Mouse (Mus musculus): ENCODE measurements around the gene Twsg1. TPM values are rescaled to one million over a fixed set of nuclear protein-coding genes. Genes with fewer than 3 reads are reported as not detected.

Twsg1 gene
- polyA plus RNA-seq, 2 experiments: 8.1 to 16.1 TPM

- DNase-seq (ENCODE audit: low read depth in 3 of 3, low spot score in 3 of 3) (no peak), ATAC-seq (ENCODE audit: insufficient read depth) (peak; percentile 31)
- 63% methylated on average over 2 of the region's 2 CpGs for WGBS (ENCODE audit: insufficient replicate concordance)
- Histone ChIP-seq H3K27me3 (ENCODE audit: control insufficient read depth, insufficient read depth, low read length) (no peaks in the 10 kb centered on the region), H3K4me3 (ENCODE audit: insufficient read depth in 1 of 2, low read depth in 2 of 2, low read length in 2 of 2) (no peak overlapping the region), H3K9me3 (ENCODE audit: control insufficient read depth, low read length) (no peaks in the 10 kb centered on the region), H3K4me2 (ENCODE audit: low read depth) (no peak overlapping the region), H3K4me1 (replicated peaks; ENCODE audit: control insufficient read depth in 2 of 2, insufficient read depth in 2 of 2, low read length in 1 of 2) (0 out of 4 replicates have a peak, but pooled peaks cover 0 to 4% of the 10 kb centered on the region in 2 experiments), H3K36me3 (replicated peaks; ENCODE audit: control insufficient read depth, insufficient read depth, low read depth) (no peaks in the 10 kb centered on the region), H3K27ac (no peak overlapping the region), H3K9ac (replicated peaks) (no peak overlapping the region)
- no peak for TF ChIP-seq CTCF (IDR thresholded peaks at IDR 0.05; ENCODE audit: low read depth)
- TF ChIP-seq EP300 (IDR thresholded peaks at IDR 0.05; ENCODE audit: low read depth): no peak
Observed at GRCm38 (mm10) chr17:65961606-65962136, 10.6 kb upstream of the Twsg1 start.

GRCm38 (mm10) chr17:65959011-65959410 is 8.0 kb upstream of the Twsg1 start:
- H3K9me3 ChIP-seq (ENCODE audit: control insufficient read depth, low read length): no peaks in the 10 kb centered on the region
- DNase-seq (ENCODE audit: low read depth in 3 of 3, low spot score in 3 of 3) (no peak), ATAC-seq (ENCODE audit: insufficient read depth) (no peak)
- no peak overlapping the region for H3K4me2 ChIP-seq (ENCODE audit: low read depth)
- TF ChIP-seq EP300 (IDR thresholded peaks at IDR 0.05; ENCODE audit: low read depth): no peak
- no peak for TF ChIP-seq CTCF (IDR thresholded peaks at IDR 0.05; ENCODE audit: low read depth)
- no peaks in the 10 kb centered on the region for H3K36me3 ChIP-seq (replicated peaks; ENCODE audit: control insufficient read depth, insufficient read depth, low read depth)
- no peak overlapping the region for H3K4me3 ChIP-seq (ENCODE audit: insufficient read depth in 1 of 2, low read depth in 2 of 2, low read length in 2 of 2)
- H3K4me1 ChIP-seq (replicated peaks; ENCODE audit: control insufficient read depth in 2 of 2, insufficient read depth in 2 of 2, low read length in 1 of 2): 0 out of 4 replicates have a peak, but pooled peaks cover 0 to 7% of the 10 kb centered on the region in 2 experiments
- H3K27ac ChIP-seq: no peak overlapping the region
- 54% methylated on average over 3 of the region's 3 CpGs for WGBS (ENCODE audit: insufficient replicate concordance)
- no peak overlapping the region for H3K9ac ChIP-seq (replicated peaks)
- no peaks in the 10 kb centered on the region for H3K27me3 ChIP-seq (ENCODE audit: control insufficient read depth, insufficient read depth, low read length)

- DNase-seq (ENCODE audit: low read depth in 3 of 3, low spot score in 3 of 3) (no peak), ATAC-seq (ENCODE audit: insufficient read depth) (no peak)
- 0 out of 4 replicates have a peak, but pooled peaks cover 0 to 7% of the 10 kb centered on the region in 2 experiments for H3K4me1 ChIP-seq (replicated peaks; ENCODE audit: control insufficient read depth in 2 of 2, insufficient read depth in 2 of 2, low read length in 1 of 2)
- TF ChIP-seq EP300 (IDR thresholded peaks at IDR 0.05; ENCODE audit: low read depth): no peak
- no peak overlapping the region for H3K4me3 ChIP-seq (ENCODE audit: insufficient read depth in 1 of 2, low read depth in 2 of 2, low read length in 2 of 2)
- no peaks in the 10 kb centered on the region for H3K36me3 ChIP-seq (replicated peaks; ENCODE audit: control insufficient read depth, insufficient read depth, low read depth)
- WGBS (ENCODE audit: insufficient replicate concordance): 53% methylated on average over 1 of the region's 1 CpGs
- no peaks in the 10 kb centered on the region for H3K9me3 ChIP-seq (ENCODE audit: control insufficient read depth, low read length)
- H3K27ac ChIP-seq: no peak overlapping the region
- H3K4me2 ChIP-seq (ENCODE audit: low read depth): no peak overlapping the region
- H3K9ac ChIP-seq (replicated peaks): no peak overlapping the region
- no peaks in the 10 kb centered on the region for H3K27me3 ChIP-seq (ENCODE audit: control insufficient read depth, insufficient read depth, low read length)
Observed at GRCm38 (mm10) chr17:65958366-65958765, 7.3 kb upstream of the Twsg1 start.

- H3K27ac ChIP-seq: no peak overlapping the region
- H3K4me1 ChIP-seq (replicated peaks; ENCODE audit: control insufficient read depth in 2 of 2, insufficient read depth in 2 of 2, low read length in 1 of 2): 0 out of 4 replicates have a peak, but pooled peaks cover 0 to 7% of the 10 kb centered on the region in 2 experiments
- no peak overlapping the region for H3K9ac ChIP-seq (replicated peaks)
- TF ChIP-seq EP300 (IDR thresholded peaks at IDR 0.05; ENCODE audit: low read depth): no peak
- TF ChIP-seq CTCF (IDR thresholded peaks at IDR 0.05; ENCODE audit: low read depth): no peak
- WGBS (ENCODE audit: insufficient replicate concordance): 80% methylated on average over 8 of the region's 8 CpGs
- H3K4me3 ChIP-seq (ENCODE audit: insufficient read depth in 1 of 2, low read depth in 2 of 2, low read length in 2 of 2): no peak overlapping the region
- DNase-seq (ENCODE audit: low read depth in 3 of 3, low spot score in 3 of 3) (no peak), ATAC-seq (ENCODE audit: insufficient read depth) (no peak)
- H3K27me3 ChIP-seq (ENCODE audit: control insufficient read depth, insufficient read depth, low read length): no peaks in the 10 kb centered on the region
- no peak overlapping the region for H3K4me2 ChIP-seq (ENCODE audit: low read depth)
- H3K9me3 ChIP-seq (ENCODE audit: control insufficient read depth, low read length): no peaks in the 10 kb centered on the region
- H3K36me3 ChIP-seq (replicated peaks; ENCODE audit: control insufficient read depth, insufficient read depth, low read depth): no peaks in the 10 kb centered on the region
Observed at GRCm38 (mm10) chr17:65957782-65958325, 6.8 kb upstream of the Twsg1 start.

GRCm38 (mm10) chr17:65956993-65957781 is 6.2 kb upstream of the Twsg1 start:
- ATAC-seq (ENCODE audit: insufficient read depth) (no peak), DNase-seq (ENCODE audit: low read depth in 3 of 3, low spot score in 3 of 3) (no peak)
- Histone ChIP-seq H3K4me1 (replicated peaks; ENCODE audit: control insufficient read depth in 2 of 2, insufficient read depth in 2 of 2, low read length in 1 of 2) (0 out of 4 replicates have a peak, but pooled peaks cover 0 to 7% of the 10 kb centered on the region in 2 experiments), H3K27me3 (ENCODE audit: control insufficient read depth, insufficient read depth, low read length) (no peaks in the 10 kb centered on the region), H3K4me2 (ENCODE audit: low read depth) (no peak overlapping the region), H3K9ac (replicated peaks) (no peak overlapping the region), H3K27ac (no peak overlapping the region), H3K36me3 (replicated peaks; ENCODE audit: control insufficient read depth, insufficient read depth, low read depth) (no peaks in the 10 kb centered on the region), H3K4me3 (ENCODE audit: insufficient read depth in 1 of 2, low read depth in 2 of 2, low read length in 2 of 2) (no peak overlapping the region), H3K9me3 (ENCODE audit: control insufficient read depth, low read length) (no peaks in the 10 kb centered on the region)
- no peak for TF ChIP-seq EP300 (IDR thresholded peaks at IDR 0.05; ENCODE audit: low read depth)
- TF ChIP-seq CTCF (IDR thresholded peaks at IDR 0.05; ENCODE audit: low read depth): no peak
- 47% methylated on average over 14 of the region's 14 CpGs for WGBS (ENCODE audit: insufficient replicate concordance)

Data from liver, embryonic 14.5 days (tissue).